Mouse (Mus musculus) liver, adult 2 months (tissue): ENCODE results near the gene Cfh.

Source experiments
- CTCF ChIP-seq: fragments of 200-500 bp; IDR thresholded peaks from 2 replicates; pipeline ENCODE4 v1.5.1; 2011; ENCODE audit warnings: low read depth, low read length, control low read depth
- POLR2A ChIP-seq: fragments of 200-500 bp; IDR thresholded peaks from 2 replicates; pipeline ENCODE4 v1.6.1; 2011; ENCODE audit warnings: low read length, control low read depth; ENCODE audit not compliant: insufficient read depth; ENCODE audit errors: extremely low read depth

DNA sequence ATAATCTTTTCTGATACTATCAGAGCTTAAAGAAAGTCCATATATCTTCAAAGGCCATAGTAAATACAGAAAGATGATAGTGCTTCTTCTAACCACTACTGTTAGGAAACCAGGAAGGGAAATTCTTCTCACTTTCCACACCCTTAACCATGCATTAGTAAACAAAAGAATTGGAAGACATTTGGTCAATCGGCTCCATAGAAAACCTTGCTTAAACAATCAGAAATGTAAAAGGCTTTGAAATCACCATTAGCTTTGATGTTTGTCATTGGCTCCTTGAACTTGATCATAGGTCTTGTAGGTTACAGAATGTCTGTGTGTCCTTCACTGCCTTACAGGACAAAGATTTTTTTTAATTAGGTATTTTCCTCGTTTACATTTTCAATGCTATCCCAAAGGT lies 21.8 kb upstream of the Cfh start:
- TF ChIP-seq CTCF (no peak), POLR2A (no peak)
